Mouse (Mus musculus) olfactory bulb, adult 2 months (tissue): ENCODE measurements at regions not wholly inside any gene's neighbourhood (a gene's known extent, or its start where the extent isn't known, plus 50 kb on each side); places are given as distances from the start of the nearest gene placed in this dataset.

ENCODE experiments used
- H3K27ac ChIP-seq: fragments of 200-500 bp; 2 replicates; pipeline ENCODE4 v1.5.1; 2012; ENCODE audit warnings: low read depth, low read length; ENCODE audit not compliant: insufficient read depth
- H3K4me1 ChIP-seq: fragments of 200-500 bp; 2 replicates; pipeline ENCODE4 v1.6.1; 2012; ENCODE audit warnings: low read length; ENCODE audit not compliant: control insufficient read depth, insufficient read depth
- H3K4me3 ChIP-seq: fragments of 200-500 bp; 2 replicates; pipeline ENCODE4 v1.5.1; 2012; ENCODE audit warnings: mild to moderate bottlenecking, low read depth, low read length, moderate library complexity; ENCODE audit not compliant: insufficient read depth
- CTCF ChIP-seq: fragments of 200-500 bp; IDR thresholded peaks from 2 replicates; pipeline ENCODE4 v1.5.1; 2012; ENCODE audit warnings: low read depth, mild to moderate bottlenecking, low read length, moderate library complexity; ENCODE audit not compliant: insufficient read depth
- POLR2A ChIP-seq: fragments of 200-500 bp; IDR thresholded peaks from 2 replicates; pipeline ENCODE4 v1.6.1; 2012; ENCODE audit warnings: mild to moderate bottlenecking, low read depth, low read length, moderate library complexity; ENCODE audit not compliant: insufficient read depth
- WGBS: fragments of 180-500 bp; shearing (Covaris S2); methylation state at CpG from one replicate; pipeline ENCODE4 v1.1.7; 2018; 5-methylcytosine and 5-hydroxymethylcytosine counted together

DNA sequence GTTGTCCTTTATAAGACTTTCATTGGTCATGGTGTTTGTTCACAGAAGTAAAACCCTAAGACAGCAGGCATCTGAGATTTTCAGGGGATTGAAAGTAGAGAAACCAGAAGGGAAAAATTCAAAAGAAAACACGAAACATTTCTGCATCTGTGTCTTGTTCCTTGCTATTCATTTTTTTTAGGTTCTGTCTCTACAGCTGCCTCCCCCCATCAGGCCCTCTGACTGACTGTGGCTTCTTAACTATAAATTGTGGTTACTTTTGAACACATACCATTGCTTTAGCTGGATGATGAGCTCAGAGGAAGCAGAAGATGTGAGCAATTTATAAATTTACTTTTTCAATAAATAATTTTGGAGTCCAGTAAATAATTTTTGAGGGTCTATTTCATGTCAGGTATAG is 103.5 kb downstream of the Mex3b start:
- Histone ChIP-seq H3K4me3 (no peak overlapping the region), H3K27ac (no peak overlapping the region), H3K4me1 (no peaks in the 10 kb centered on the region)
- WGBS: 88% methylated on average over 1 of the region's 1 CpGs
- TF ChIP-seq POLR2A (no peak), CTCF (no peak)

DNA sequence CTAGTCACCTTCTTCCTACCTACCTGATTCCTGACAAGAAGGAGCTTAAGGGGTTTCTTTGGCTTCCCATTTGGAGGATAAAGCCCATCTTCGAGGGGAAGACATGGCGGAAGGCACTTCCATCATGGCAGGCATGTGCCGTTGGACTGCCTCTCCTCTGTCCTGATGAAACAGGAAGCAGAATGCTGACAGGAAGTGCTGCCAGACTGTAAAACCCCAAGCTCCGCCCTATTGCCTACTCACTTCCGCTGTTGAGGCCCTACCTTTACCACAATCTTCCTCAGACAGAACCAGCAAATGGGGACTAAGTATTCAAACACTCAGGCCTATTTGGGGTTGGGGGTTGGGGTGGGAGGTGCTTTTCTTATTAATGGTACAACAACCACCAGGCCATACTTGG is 104.1 kb downstream of the Mex3b start:
- H3K4me3 ChIP-seq: no peak overlapping the region
- no peaks in the 10 kb centered on the region for H3K4me1 ChIP-seq
- WGBS: 97% methylated on average over 5 of the region's 5 CpGs
- no peak overlapping the region for H3K27ac ChIP-seq
- no peak for TF ChIP-seq POLR2A
- TF ChIP-seq CTCF: no peak

DNA sequence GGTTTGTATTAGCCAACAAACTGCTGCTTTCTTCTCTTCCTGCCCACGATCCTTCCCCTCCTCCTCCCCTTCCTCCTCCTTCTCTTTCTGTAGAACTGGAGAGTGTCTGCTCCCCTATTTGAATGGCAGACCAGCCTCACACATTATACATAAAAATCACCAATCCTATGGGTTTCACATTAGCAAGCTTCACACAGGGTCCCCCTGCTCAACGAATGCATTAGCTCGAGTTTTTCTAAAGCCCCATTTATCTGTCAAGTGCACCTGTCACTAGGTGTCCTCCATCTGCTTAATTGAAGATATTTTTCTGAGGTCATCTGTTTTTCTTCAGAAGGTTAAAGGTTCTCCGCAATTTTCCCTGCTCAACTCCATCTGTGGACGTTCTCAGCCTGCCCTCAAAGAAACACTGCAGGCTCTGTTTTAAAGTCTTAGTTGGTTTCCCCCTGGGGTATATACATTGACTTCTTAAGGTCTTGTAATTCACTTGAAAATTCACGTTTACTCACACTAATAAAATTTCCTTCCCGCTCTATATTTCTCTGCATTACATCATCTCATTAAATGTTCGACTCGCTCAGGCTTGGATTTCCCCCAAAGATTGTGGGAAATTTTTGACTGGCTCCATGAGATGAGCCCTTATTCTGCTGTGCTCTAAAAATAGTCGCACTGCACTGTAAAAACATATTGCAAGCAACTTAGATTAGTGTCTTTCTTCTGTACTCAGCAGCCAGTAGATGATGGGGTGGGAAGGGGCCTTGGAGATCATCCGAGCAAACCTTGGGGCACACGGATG is 105.3 kb downstream of the Mex3b start:
- WGBS: 60% methylated on average over 12 of the region's 12 CpGs

DNA sequence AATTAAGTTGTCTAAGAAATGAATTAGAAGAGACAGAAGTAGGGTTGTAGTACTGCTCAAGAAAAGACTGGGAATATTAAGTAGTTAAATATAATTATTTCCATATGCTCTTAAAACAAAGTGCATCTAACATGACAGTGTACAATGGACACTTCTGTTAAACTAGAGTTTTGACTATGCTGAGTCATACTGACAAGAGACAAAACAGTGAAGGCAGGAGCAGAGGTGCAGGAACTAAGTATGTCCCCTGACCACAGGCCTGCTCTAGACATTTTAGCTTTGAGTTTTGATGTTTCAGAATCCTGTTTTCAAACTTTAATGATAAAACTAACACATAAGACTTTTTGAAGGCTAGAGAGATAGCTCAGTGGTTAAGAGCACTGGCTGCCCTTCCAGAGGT is 123.6 kb downstream of the Mex3b start:
- H3K4me3 ChIP-seq: no peak overlapping the region
- H3K27ac ChIP-seq: no peak overlapping the region
- no peak for TF ChIP-seq POLR2A
- H3K4me1 ChIP-seq: no peaks in the 10 kb centered on the region

More for the DNA sequence above, 105.3 kb downstream of the Mex3b start:
- H3K4me1 ChIP-seq: no peaks in the 10 kb centered on the region
- no peak for TF ChIP-seq POLR2A
- TF ChIP-seq CTCF: no peak
- H3K27ac ChIP-seq: no peak overlapping the region
- no peak overlapping the region for H3K4me3 ChIP-seq

DNA sequence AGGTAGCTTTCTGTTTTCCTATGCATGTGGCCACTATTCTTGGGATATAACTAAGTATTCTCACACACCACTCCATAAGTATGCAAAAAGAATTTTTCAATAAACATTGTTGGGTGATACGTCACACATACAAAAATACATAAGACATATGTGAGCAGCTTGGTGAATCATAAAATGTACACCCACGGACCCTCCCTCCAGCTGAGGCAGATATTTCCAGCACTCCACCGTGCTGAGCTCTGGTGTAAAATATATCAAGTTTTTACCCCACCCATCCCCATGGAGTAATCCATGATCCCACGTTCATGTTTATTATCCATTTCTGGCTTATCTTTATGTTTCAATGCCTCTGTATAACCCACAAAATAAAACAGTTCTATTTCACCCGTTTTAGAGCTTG is 126.0 kb downstream of the Mex3b start:
- no peak overlapping the region for H3K4me3 ChIP-seq
- 72% methylated on average over 5 of the region's 5 CpGs for WGBS
- H3K27ac ChIP-seq: no peak overlapping the region
- H3K4me1 ChIP-seq: no peaks in the 10 kb centered on the region
- TF ChIP-seq POLR2A: no peak
- no peak for TF ChIP-seq CTCF

DNA sequence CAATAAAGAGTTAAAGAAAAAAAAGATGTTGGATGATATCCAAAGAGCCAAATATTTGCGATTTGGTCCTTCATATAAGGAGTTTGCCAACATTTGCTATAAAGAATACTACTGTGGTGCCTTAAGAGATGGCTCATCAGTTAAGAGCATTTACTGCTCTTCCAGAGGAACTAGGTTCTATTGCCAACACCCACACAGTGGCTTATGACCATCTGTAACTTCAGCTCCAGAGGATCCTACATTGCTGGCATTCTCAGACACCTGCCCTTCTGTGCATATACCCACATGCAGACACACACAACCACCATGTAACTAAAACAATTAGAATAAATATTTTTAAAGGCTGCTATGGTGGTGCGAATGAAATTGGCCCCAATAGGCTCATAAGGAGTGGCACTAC is 131.7 kb downstream of the Mex3b start:
- Histone ChIP-seq H3K4me1 (no peaks in the 10 kb centered on the region), H3K4me3 (no peak overlapping the region), H3K27ac (no peak overlapping the region)
- no peak for TF ChIP-seq CTCF
- no peak for TF ChIP-seq POLR2A
- 89% methylated on average over 2 of the region's 2 CpGs for WGBS

DNA sequence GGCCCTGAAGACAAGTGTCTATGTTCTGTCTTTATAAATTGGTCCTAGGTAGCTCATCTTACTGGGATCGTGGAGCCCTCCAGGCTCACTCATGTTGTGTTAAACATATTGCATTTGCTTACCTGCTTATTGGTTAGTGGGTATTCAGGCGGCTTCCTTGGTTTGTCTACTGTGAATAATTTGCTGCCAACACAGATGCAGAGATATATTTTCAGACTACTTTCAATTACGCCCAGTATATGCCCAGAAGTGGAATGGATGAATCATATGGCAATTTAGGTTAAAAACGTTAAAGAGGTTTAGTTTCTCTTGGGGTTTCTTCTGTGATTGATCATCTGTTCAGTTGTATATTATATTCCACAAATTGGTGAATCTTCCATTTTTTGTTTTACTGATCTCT is 140.4 kb downstream of the Mex3b start:
- no peak for TF ChIP-seq POLR2A
- TF ChIP-seq CTCF: no peak
- 79% methylated on average over 4 of the region's 4 CpGs for WGBS
- Histone ChIP-seq H3K4me3 (no peak overlapping the region), H3K4me1 (no peaks in the 10 kb centered on the region), H3K27ac (no peak overlapping the region)

DNA sequence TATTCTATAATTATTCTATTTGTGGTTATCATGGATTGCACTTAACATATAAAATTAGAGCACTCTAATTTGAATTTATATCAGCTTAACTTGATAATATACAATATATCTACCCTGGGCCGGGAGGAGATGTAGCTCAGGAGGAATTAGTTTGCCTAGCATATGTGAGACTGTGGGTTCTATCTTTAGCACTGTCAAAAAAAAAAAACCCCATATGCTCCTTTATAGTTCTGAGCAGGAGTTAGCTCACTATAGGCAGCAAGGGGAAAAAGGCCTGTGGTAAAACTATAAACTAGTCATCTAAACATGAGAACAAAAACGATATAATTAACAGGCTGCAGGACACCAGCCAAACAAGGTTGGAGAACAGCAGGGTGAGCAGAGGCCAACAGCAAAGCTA is 145.0 kb downstream of the Mex3b start:
- H3K27ac ChIP-seq: no peak overlapping the region
- TF ChIP-seq CTCF (no peak), POLR2A (no peak)
- WGBS: 50% methylated on average over 2 of the region's 2 CpGs

DNA sequence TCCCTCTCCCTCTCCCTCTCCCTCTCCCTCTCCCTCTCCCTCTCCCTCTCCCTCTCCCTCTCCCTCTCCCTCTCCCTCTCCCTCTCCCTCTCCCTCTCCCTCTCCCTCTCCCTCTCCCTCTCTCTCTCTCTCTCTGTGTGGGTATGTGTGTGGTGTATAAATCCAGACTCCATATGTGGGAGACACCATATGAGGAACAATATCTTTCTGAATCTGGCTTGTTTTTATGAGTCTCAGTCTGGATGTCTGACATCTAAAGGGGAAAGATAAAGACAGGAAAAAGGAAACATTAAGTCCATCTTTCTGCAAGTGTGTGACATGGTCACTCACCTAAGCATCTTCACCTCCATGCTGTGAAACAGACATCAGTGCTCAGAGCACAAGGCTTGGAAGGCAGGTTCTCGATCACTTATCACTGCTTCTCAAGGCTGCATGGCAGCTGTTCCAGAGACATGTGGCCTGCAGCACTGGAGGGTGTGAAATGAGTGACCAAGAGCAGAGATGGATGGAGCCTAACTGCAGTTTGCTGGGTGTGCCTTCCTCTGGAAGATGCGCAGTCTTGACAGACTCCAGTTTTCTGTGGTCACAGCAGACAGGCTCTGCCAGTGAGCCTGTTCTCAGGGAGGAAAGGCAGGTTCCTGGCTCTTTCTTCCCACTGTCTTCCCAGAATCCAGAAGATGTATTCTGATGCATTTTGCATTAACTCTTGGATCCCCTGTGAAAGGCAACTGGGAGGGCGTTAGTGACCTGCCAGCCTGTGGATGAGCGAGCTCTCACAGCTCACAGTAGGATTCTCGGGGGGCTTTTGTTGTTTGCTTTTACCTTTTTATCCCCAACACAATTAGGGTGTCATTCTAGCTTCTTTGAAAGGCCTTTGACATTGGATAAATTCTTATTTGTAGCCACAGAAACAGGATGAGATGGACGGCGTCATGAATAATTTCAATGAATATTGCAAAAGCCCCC is 147.9 kb downstream of the Mex3b start:
- H3K4me1 ChIP-seq: peaks cover 5% of the 10 kb centered on the region; the same call in 1 of the 2 replicates
- WGBS: 80% methylated on average over 7 of the region's 7 CpGs
- no peak overlapping the region for H3K4me3 ChIP-seq
- H3K27ac ChIP-seq: no peak overlapping the region
- TF ChIP-seq CTCF (no peak), POLR2A (no peak)

More for the DNA sequence above, 145.0 kb downstream of the Mex3b start:
- Histone ChIP-seq H3K4me3 (no peak overlapping the region), H3K4me1 (peaks cover 5% of the 10 kb centered on the region; the same call in 1 of the 2 replicates)
